Mouse (Mus musculus): Measurements from ENCODE around the gene Fam198a. TPM values are rescaled to one million over a fixed set of nuclear protein-coding genes. Genes with fewer than 3 reads are reported as not detected.
A peak's percentile ranks its signal among the peaks of the same experiment; 100 is the strongest.
"Not testable (repeated sequence)": the region's sequence is repeated elsewhere in the genome, so short reads cannot be mapped to it uniquely, and the experiment has no call there.

The Fam198a gene
- total RNA-seq, 2 experiments from 2014 or later, result 0.95 to 1.8 TPM

DNA sequence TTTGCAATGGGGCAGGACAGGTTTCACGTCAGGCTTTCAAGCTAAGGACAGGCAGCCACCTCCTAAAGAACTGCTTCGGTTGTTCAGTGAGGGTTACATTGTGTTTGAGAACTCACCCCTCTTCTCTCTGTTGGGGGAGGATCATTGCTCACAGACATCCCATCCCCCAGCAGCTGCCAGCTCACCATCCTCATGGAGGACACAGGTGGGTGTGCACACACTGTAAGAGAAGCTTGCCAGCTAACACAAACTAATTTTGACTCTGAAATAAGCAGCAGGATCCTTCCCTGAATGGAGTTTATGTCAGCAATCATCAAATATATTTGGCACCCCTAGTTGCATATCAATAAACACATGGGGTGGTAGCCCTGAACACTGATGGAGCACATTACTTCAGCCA is 62.0 kb downstream of the Fam198a start:
- no peak for DNase-seq
- intact Hi-C loops (cut with DNase I), result loop anchor here (10.0 kb wide), 1 partner anchor 302 kb away; no protein-coding TSS in a partner anchor

DNA sequence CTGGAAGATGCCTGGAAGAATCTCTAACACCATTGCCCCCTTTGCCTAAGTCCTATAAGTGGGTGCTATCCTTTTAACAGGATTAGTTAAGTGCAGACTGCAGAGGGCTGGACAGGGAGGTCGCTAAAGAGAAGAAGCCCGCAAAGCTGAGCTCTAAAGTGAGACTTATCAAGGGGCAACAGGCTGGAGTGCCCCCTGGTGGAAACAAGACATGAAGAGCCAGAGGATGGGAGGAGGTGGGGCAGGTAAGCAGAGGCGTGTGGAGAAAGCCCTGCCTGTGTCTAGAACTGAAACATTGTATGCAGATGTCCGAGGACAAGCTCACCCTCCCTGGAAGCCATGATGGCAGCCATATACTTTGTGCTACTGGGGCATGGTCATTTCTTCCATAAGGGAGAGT is 62.8 kb downstream of the Fam198a start:
- intact Hi-C loops (cut with DNase I), result loop anchor here (10.0 kb wide), 1 partner anchor 301 kb away; no protein-coding TSS in a partner anchor
- no peak for DNase-seq

DNA sequence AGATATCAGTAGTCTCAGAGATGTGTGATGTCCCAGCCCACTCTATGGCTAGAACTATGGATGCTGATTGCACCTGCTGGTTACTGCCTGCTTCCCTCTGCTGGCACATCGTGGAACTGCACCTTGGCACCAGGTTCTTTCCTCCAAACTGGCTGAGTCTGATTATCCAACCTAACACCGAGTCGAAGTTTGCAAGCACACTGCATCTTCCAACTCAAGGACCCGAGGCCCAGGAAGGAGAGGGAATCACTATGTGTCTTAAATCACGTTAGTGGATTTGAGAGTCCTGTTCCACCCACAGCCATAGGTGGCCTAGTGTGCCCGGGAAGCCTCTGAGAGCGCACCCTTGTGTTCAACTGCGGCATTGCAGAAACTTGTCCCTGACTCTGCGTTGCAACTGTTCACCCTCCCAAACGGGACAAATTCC is 63.5 kb downstream of the Fam198a start:
- intact Hi-C loops (cut with DNase I), result loop anchor here (10.0 kb wide), 1 partner anchor 301 kb away; no protein-coding TSS in a partner anchor

DNA sequence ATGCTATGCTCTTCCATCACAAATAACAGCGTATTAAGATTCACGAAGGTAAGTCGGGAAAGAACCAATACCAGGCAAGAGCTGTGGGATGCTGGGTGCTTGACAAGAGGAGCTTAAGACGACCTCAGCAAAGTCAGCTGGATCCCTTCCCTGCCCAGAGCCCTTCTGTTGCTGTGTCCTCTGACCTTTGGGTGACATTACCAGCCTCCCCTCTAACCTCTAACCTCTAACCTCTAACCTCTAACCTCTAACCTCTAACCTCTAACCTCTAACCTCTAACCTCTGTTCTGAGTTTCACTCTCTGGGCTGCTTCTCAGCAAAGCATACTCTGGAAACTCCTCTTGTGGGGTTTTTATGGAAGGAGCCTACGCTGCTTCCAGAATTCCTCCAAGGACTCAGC is 67.3 kb downstream of the Fam198a start:
- intact Hi-C loops (cut with DNase I), result loop anchor here (1.0 to 10.0 kb wide), 4 partner anchors 182 to 297 kb away; no protein-coding TSS in a partner anchor
- no peak for DNase-seq

More for the DNA sequence above, 63.5 kb downstream of the Fam198a start:
- peak; percentile 79 to 89 for DNase-seq

DNA sequence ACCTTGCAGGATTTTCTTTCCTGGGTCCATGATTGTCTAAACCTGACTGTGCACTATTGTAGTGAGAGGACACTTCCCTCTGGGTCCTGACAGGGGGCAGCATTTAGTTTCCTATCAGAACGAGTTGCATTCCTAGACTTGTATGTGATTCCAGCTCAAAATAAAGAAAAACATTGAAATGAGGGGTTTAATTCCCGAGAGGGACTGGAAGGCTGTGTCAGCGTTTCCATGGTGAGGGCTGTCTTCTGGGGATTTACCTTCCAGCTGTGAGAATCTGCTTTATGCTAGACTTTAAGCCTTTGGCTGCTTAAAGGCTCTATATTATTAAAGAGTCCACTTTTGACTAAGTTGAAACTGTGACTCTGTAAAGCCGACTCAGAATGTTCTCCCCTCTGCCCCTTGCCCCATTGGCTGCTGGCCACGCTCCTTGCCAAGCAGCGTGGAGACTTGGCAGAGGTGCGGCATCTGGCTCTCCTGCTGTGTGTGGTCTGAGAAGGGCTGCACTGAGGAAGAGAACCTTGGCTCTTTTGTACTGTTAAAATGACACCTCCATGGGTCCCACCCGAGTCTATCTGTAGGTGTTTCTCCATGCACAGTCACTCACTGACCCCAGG is 68.1 kb downstream of the Fam198a start:
- DNase-seq, result peak; percentile 67 to 70
- intact Hi-C loops (cut with DNase I), result loop anchor here (1.0 to 10.0 kb wide), 5 partner anchors 166 to 296 kb away; no protein-coding TSS in a partner anchor

DNA sequence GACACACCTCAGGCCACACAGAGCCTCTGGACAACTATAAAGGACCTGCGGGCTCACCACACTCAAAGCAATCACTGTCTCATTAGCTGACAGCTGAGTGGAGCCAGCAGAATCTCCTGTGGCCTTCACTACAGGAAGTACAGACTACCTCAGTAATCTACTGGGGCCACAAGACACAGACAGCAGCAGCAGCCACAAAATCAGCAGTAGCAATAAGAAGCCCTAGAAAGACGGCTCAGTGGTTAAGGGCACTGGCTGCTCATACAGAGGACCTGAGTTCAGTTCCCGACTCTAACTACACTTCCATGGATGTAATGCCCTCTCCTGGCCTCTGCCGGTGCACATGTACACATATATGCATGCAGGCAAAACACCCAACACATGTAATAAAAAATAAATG is 69.5 kb downstream of the Fam198a start:
- intact Hi-C loops (cut with DNase I), result no loop called here

DNA sequence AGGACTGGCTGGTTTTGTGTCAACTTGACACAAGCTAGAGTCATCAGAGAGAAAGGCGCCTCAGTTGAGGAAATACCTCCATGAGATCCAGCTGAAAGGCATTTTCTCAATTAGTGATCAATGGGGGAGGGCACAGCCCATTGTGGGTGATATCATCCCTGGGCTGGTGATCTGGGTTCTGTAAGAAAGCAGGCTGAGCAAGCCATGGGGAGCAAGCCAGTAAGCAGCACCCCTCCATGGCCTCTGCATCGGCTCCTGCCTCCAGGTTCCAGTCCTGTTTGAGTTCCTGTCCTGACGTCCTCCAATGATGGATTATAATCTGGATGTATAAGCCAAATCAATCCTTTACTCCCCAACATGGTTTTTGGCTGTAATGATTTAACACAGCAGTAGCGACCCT is 70.4 kb downstream of the Fam198a start:
- intact Hi-C loops (cut with DNase I); DNase-seq: not testable (repeated sequence)

More for the DNA sequence above, 69.5 kb downstream of the Fam198a start:
- DNase-seq, result peak in 1 of 2 experiments; percentile 11

DNA sequence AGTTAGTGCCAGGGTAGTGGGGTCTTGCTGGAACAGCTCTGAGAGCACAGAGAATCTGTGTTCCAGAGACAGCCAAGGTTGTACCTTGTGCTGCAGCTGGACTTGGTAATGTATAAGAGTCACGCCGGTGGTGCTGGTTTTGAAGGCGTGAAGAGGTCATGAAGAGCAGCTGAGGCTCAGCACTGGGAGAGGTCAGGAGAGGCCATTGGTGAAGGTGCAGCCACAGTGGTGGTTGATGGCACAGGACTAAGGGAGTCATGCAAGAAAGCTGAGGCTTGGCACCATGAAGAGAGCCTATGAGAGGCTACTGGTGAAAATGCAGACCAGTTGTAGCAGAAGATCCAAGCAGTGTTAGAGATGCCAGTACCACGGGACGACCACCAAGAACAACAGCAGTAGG is 70.8 kb downstream of the Fam198a start:
- intact Hi-C loops (cut with DNase I), result no loop called here
- DNase-seq, result peak in 1 of 2 experiments; percentile 10

DNA sequence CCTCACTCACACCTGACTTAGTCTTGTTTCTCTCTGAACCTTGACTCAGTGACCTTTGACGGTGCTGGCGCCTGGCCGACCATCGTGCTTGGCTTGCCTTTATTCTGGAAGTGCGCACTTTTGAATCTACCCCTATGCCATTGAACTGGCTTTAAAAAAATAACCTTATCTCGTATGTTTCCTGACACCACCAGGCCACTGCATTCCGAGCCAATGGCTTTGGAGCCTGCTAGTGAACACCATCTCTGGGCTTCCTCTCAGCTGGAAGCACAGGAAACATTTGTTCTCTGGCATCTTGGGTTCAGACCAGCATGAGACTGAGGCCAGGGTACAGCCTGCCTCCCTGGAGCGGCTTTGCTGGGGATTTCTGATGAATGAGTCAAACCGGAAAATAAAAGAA is 72.0 kb downstream of the Fam198a start:
- peak; percentile 86 to 90 for DNase-seq
- intact Hi-C loops (cut with DNase I), result loop anchor here (2.0 kb wide), 2 partner anchors 88 to 96 kb away; no protein-coding TSS in a partner anchor

DNA sequence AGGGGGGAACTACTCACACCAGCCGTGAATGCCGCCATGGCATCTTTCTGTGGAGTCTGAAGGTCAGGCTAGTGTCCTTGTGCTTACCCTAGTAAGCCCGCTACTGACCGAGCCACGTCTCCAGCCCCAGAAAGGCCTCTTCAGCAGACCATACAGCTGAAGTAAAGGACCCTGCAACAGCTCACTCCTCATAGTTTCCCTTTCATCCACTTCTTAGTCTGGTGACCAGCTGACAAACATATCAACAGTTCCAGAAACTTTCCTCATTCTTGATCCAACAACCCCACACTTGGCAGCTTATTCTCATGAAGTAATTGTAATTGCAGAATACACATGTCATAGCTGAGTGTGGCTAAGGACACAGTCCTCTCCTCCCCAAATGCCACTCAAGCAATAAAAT is 73.1 kb downstream of the Fam198a start:
- DNase-seq, result peak; percentile 21 to 38
- intact Hi-C loops (cut with DNase I), result loop anchor here (2.0 kb wide), 2 partner anchors 87 to 95 kb away; no protein-coding TSS in a partner anchor

DNA sequence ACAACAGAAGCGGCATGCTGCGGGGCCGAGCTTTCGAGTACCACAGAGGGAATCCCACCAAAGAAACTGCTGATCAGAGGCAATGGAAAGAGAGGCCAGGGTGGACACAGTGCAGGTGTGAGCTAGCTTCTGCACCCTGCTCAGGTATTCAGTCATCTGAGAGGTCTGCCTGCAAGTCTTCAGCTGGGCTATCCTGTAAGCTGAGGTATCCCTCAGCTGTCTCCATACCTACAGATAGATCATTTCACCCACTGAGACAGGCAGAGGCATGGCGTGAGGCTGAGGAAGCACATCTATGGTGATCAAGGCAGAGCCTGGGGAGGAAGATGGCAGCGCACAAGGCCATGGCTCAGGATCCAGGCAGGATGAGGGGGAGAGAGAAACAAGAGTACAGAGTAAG is 73.6 kb downstream of the Fam198a start:
- intact Hi-C loops (cut with DNase I), result no loop called here
- no peak for DNase-seq

DNA sequence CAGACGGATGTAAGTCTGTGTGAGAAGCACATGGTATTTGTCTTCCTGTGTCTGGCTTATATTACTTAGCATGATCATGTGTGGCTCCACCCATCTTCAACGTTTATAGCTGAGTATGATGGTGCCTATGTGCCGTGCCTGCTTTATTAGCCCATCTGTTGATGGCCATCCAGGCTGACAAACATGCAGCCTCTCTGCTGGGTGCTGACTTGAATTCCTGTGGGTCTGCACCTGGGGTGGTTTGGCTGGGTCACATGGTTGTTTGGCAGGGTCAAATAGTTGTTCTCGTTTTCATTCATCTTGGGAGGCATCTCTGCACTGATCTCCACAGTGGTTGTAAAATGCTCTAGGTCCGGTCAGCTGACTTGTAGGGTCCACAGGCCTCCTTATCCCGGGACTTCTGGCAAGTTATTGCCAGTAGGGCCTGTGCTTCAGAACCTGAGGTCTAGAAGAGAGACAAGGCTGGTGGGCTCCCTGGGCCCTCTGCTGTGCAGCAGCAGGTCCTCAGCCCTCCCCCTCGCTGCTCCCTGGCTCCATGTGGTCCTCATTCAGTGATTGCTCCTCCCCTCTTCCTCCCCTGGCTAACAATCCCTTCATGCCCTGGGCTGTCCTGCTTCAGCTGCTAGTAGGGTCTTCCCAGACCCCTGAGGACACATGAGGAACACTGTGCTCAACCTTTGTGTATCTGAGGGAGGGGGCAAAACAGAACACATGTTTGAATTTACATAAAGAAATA is 75.2 kb downstream of the Fam198a start:
- DNase-seq, result no peak
- intact Hi-C loops (cut with DNase I), result no loop called here

DNA sequence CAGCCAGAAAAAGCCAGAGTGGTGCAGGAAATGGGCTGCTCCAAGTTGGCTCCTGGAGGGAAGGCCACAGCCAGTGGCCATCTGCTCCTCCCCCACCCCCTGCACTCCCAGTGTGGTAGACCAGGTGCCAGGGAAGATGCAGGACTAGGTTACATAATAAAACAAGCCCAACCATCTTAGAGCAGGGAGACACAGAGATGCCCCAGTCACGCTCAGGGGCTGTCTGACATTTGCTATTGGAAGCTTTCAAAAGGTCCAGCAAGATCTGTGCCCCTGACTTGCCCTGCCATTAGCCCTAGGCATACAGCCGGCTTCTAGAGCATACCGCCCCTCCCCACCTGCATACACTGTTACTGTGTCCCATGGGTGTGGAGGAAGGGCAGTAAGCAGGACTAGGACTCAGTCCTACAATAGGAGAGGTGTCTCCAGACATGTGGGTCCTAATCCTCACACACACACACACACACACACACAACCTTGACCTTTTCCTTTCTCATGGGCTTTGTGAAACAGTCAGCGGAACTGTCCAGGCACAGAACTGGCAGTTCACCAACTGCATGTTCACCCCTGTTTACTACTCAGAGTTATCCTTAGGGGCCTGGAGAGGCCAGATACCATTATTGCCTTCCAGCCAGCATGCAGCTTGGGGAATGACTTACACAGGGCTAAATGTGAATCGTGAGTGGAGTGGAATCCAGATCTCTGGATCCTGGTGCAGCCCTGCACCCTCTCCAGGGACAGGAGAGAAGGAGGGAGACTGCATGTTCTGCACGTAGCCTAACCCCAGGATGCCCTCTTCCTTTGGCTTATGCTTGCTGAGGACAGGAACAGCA is 76.5 kb downstream of the Fam198a start:
- DNase-seq, result peak; percentile 73 to 83
- intact Hi-C loops (cut with DNase I), result no loop called here

DNA sequence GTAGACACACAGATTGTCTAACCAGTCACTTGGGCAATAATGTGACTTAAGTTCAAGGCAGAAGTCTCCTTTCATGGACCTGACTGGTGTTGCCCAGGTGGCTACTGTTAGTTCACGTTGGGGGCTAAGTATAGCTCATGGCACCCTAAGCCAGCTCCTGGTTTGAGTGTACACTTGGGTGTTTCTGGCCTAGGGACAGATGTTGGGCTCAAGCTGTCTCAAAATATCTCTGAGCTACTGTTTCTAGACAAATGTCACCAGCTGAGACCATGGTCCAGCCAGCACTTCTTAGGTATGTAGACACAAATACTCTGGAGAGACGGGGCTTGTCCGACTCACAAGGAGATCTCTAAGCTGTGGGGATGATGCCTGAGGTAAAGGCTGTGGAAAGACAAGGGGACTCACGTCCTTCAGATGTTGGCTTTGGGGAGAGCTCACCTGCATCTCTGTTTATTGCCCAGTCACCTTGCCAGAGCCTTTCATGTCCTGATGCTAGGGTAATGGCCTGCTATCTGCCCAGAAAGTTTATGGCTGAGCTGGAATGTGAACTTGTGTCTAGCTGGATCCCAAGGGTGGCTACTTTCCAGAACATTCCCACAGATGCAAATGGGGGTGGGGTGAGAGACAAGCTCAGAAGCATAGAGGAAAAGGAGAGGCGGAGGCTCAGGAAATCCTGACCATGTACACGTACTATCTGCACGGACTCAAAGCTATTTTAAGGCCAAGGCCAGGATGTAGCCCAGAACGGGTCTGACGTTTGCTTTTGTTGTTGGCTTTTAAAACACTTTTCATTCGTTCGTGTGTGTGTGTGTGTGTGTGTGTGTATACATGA is 77.3 kb downstream of the Fam198a start:
- DNase-seq, result peak; percentile 77 to 83
- intact Hi-C loops (cut with DNase I), result loop anchor here (1.0 kb wide), 2 partner anchors 37 to 56 kb away; no protein-coding TSS in a partner anchor

DNA sequence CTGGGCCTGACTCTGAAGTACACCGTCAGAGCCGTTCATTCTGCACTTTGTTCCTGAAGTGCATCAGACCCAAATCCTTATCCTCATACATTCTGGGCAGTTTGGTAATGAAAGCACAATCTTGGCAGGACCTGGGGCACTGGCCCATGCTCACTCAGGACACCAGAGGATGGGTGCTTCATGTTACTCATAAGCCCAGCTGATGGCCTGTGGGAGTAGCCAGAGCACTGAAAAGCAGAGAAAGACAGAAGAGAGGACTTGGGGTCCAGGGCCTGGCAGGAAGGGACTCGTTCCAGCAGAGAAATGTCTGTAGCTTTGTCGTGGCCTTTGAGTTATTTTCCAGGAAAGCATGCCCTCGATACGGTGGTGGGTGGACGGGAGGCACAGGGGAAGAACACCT is 79.0 kb downstream of the Fam198a start:
- intact Hi-C loops (cut with DNase I), result no loop called here
- no peak for DNase-seq

Other genes with a start within 250 kb of the Fam198a start
- gene Sec22c, start 245.5 kb upstream of the Fam198a start, total RNA-seq (2021), result 1 to 10 TPM; 5.5 to 6.1 TPM
- gene Ss18l2, start 240.7 kb upstream of the Fam198a start, total RNA-seq (2021), result 100 to 1,000 TPM; 125 to 135 TPM
- gene Nktr, start 231.8 kb upstream of the Fam198a start, total RNA-seq (2021), result 10 to 100 TPM; 33.0 to 33.7 TPM
- gene Zfp651, start 191.7 kb upstream of the Fam198a start, total RNA-seq (2021), result 100 to 1,000 TPM; 120 to 124 TPM
- gene Klhl40, start 173.4 kb upstream of the Fam198a start, total RNA-seq (2021), result 10 to 100 TPM in 1 of 2 experiments, 1 to 10 TPM in 1; 8.4 to 10.2 TPM
- gene Hhatl, start 158.5 kb upstream of the Fam198a start, total RNA-seq (2021), result 100 to 1,000 TPM; 101 to 127 TPM
- not detected for gene Ccdc13, start 111.5 kb upstream of the Fam198a start, total RNA-seq (2021)
- 100 to 1,000 TPM; 209 to 218 TPM for gene Higd1a, start 92.6 kb upstream of the Fam198a start, total RNA-seq (2021)
- 1 to 10 TPM; 1.6 to 1.9 TPM for gene Ackr2, start 52.6 kb upstream of the Fam198a start, total RNA-seq (2021)
- gene Cyp8b1, start 34.7 kb upstream of the Fam198a start, total RNA-seq (2021), result not detected
- gene Pomgnt2, start 46.1 kb downstream of the Fam198a start, total RNA-seq (2021), result 10 to 100 TPM; 10.6 to 14.9 TPM
- gene Snrk, start 166.3 kb downstream of the Fam198a start, total RNA-seq (2021), result 100 to 1,000 TPM; 130 to 150 TPM